Mouse (Mus musculus) c-Kit-positive CD71-positive TER-119-positive erythroid progenitor cells, embryonic 14.5 days (primary cell): ENCODE data around the gene Esp23.
A peak's percentile ranks its signal among the peaks of the same experiment; 100 is the strongest.
"Not testable (repeated sequence)": the region's sequence is repeated elsewhere in the genome, so short reads cannot be mapped to it uniquely, and the experiment has no call there.

ENCODE experiments used
- DNase-seq: peaks from one replicate; pipeline ENCODE4 v3.0.0-alpha.2; 2013; ENCODE audit warnings: low spot score

The Esp23 gene

GRCm38 (mm10) chr17:39076937-39077336, at the start of gene Esp23:
Esp23 (minus strand) TSS chr17:39077037.
- no peak for DNase-seq

- DNase-seq: peak; percentile 7
Measured at GRCm38 (mm10) chr17:39107126-39107525, 30.3 kb upstream of the Esp23 start.

GRCm38 (mm10) chr17:39095034-39095433, 18.2 kb upstream of the Esp23 start, which contains the start of gene Esp22:
Esp22 (plus strand) TSS chr17:39095334.
- no peak for DNase-seq

- no peak for DNase-seq
Measured at GRCm38 (mm10) chr17:39063641-39064040, 13.2 kb downstream of the Esp23 start.

- no peak for DNase-seq
Measured at GRCm38 (mm10) chr17:39043241-39043640, 33.6 kb downstream of the Esp23 start, which contains the start of gene Gm21903. Gm21903 (minus strand) TSS chr17:39043341.

GRCm38 (mm10) chr17:39036395-39036794, 40.4 kb downstream of the Esp23 start, which contains the start of gene Esp24:
Esp24 (plus strand) TSS chr17:39036695.
- DNase-seq: not testable (repeated sequence)
